8 mouse cellular contexts compared by ENCODE assay signal in genomic region chr9:98955716-98956224, GRCm38 (mm10). TPM values are rescaled to one million over a fixed set of nuclear protein-coding genes. Genes with fewer than 3 reads are reported as not detected.
DNase-seq lines count a peak whose midpoint lies in the region; ATAC-seq and TF ChIP-seq lines count a peak whose summit lies in the region.

No protein-coding gene starts in this region.

- H3K9me3 ChIP-seq in embryonic facial prominence, embryonic 11.5 days (replicated peaks; ENCODE audit: control insufficient read depth, low read length) = no peaks in the 10 kb centered on the region
- no peaks in the 10 kb centered on the region for H3K9me3 ChIP-seq in hindbrain, postnatal 0 days (ENCODE audit: low read length)
- H3K9me3 ChIP-seq in liver, embryonic 14.5 days (ENCODE audit: control insufficient read depth, low read length) = no peaks in the 10 kb centered on the region
- H3K9me3 ChIP-seq in stomach, embryonic 16.5 days (replicated peaks; ENCODE audit: control insufficient read depth, low read length) = no peaks in the 10 kb centered on the region

- peak overlapping the region; percentile 18; the same call in 1 of the 2 replicates for H3K27ac ChIP-seq in left cerebral cortex, adult 2 months
- H3K27ac ChIP-seq in embryonic facial prominence, embryonic 11.5 days (replicated peaks; ENCODE audit: low read depth, low read length) = peak overlapping the region; percentile 72
- H3K27ac ChIP-seq in hindbrain, postnatal 0 days = peak overlapping the region; percentile 12; the same call in 1 of the 2 replicates
- no peak overlapping the region for H3K27ac ChIP-seq in liver, embryonic 14.5 days
- no peak overlapping the region for H3K27ac ChIP-seq in stomach, embryonic 16.5 days (ENCODE audit: low read length)

- WGBS in embryonic facial prominence, embryonic 11.5 days = under 1% methylated on average over 51 of the region's 60 CpGs
- under 1% methylated on average over 56 of the region's 60 CpGs for WGBS in hindbrain, postnatal 0 days
- WGBS in liver, embryonic 14.5 days (ENCODE audit: insufficient replicate concordance) = under 1% methylated on average over 60 of the region's 60 CpGs
- WGBS in stomach, embryonic 16.5 days = under 1% methylated on average over 60 of the region's 60 CpGs

- intact Hi-C loops in left cerebral cortex, adult 2 months (cut with DNase I) = loop anchor here (5.0 kb wide), 1 partner anchor 917 kb away; no protein-coding TSS in a partner anchor
- intact Hi-C loops in left cerebral cortex, postnatal 14 days (cut with DNase I) = loop anchor here (5.0 to 10.0 kb wide), 2 partner anchors 341 to 917 kb away; no protein-coding TSS in a partner anchor

- ATAC-seq in embryonic facial prominence, embryonic 11.5 days (replicated peaks; ENCODE audit: insufficient number of reproducible peaks, low FRiP score, low TSS enrichment, low read depth) = no peak
- ATAC-seq in hindbrain, postnatal 0 days = 0 out of 2 replicates have a peak, but pooled peaks have one; percentile 11
- ATAC-seq in liver, embryonic 14.5 days (ENCODE audit: insufficient read depth) = no peak
- peak; percentile 19; the same call in 1 of the 2 replicates for ATAC-seq in stomach, embryonic 16.5 days (ENCODE audit: insufficient read depth, low FRiP score)

- DNase-seq in left cerebral cortex, adult 2 months (ENCODE audit: extremely low spot score in 1 of 2, low spot score in 2 of 2) = no peak
- no peak for DNase-seq in left cerebral cortex, postnatal 14 days (ENCODE audit: low spot score in 2 of 2)
- DNase-seq in embryonic facial prominence, embryonic 11.5 days (ENCODE audit: low spot score) = peak; percentile 59
- no peak for DNase-seq in hindbrain, postnatal 0 days (ENCODE audit: low spot score)
- DNase-seq in liver, embryonic 14.5 days (ENCODE audit: low read depth in 3 of 3, low spot score in 3 of 3) = no peak
- DNase-seq in natural killer cell, adult 2 months (ENCODE audit: low spot score in 2 of 2) = no peak
- DNase-seq in right cerebral cortex, postnatal 14 days = no peak

- H3K9ac ChIP-seq in embryonic facial prominence, embryonic 11.5 days (replicated peaks; ENCODE audit: low read length) = peak overlapping the region; percentile 68
- peak overlapping the region; percentile 31; the same call in 1 of the 2 replicates for H3K9ac ChIP-seq in hindbrain, postnatal 0 days (replicated peaks; ENCODE audit: low read length)
- H3K9ac ChIP-seq in liver, embryonic 14.5 days (replicated peaks) = no peak overlapping the region
- H3K9ac ChIP-seq in stomach, embryonic 16.5 days (ENCODE audit: low read length) = peak overlapping the region; percentile 14; the same call in 1 of the 2 replicates

- no peak for TF ChIP-seq EP300 in liver, embryonic 14.5 days (IDR thresholded peaks at IDR 0.05; ENCODE audit: low read depth)

- no peaks in the 10 kb centered on the region for H3K36me3 ChIP-seq in embryonic facial prominence, embryonic 11.5 days (replicated peaks; ENCODE audit: control insufficient read depth, insufficient read depth, low read depth, low read length)
- no peaks in the 10 kb centered on the region for H3K36me3 ChIP-seq in hindbrain, postnatal 0 days (ENCODE audit: insufficient read depth, low read length)
- no peaks in the 10 kb centered on the region for H3K36me3 ChIP-seq in liver, embryonic 14.5 days (replicated peaks; ENCODE audit: control insufficient read depth, insufficient read depth, low read depth)
- H3K36me3 ChIP-seq in stomach, embryonic 16.5 days (ENCODE audit: control insufficient read depth, insufficient read depth, low read length) = no peaks in the 10 kb centered on the region

- H3K27me3 ChIP-seq in embryonic facial prominence, embryonic 11.5 days (ENCODE audit: control insufficient read depth, insufficient read depth, low read length) = peaks cover 66% of the 10 kb centered on the region
- peaks cover 76% of the 10 kb centered on the region for H3K27me3 ChIP-seq in hindbrain, postnatal 0 days (ENCODE audit: insufficient read depth, low read length)
- H3K27me3 ChIP-seq in liver, embryonic 14.5 days (ENCODE audit: control insufficient read depth, insufficient read depth, low read length) = peaks cover 98% of the 10 kb centered on the region
- peaks cover 92% of the 10 kb centered on the region for H3K27me3 ChIP-seq in stomach, embryonic 16.5 days (ENCODE audit: control insufficient read depth, insufficient read depth, low read length)

- TF ChIP-seq CTCF in left cerebral cortex, adult 2 months (IDR thresholded peaks at IDR 0.05) = no peak; the same call in none of the 2 replicates
- TF ChIP-seq CTCF in hindbrain, postnatal 0 days (IDR thresholded peaks at IDR 0.05; ENCODE audit: low read depth) = no peak
- peak; percentile 14; the same call in 1 of the 2 replicates for TF ChIP-seq CTCF in liver, embryonic 14.5 days (IDR thresholded peaks at IDR 0.05; ENCODE audit: low read depth)

- H3K4me2 ChIP-seq in embryonic facial prominence, embryonic 11.5 days (ENCODE audit: low read depth, low read length) = peak overlapping the region; percentile 91
- H3K4me2 ChIP-seq in hindbrain, postnatal 0 days (ENCODE audit: low read depth, low read length) = peak overlapping the region; percentile 58
- peak overlapping the region; percentile 44 for H3K4me2 ChIP-seq in liver, embryonic 14.5 days (ENCODE audit: low read depth)
- peak overlapping the region; percentile 70 for H3K4me2 ChIP-seq in stomach, embryonic 16.5 days (ENCODE audit: low read depth, low read length)

- peaks cover 9% of the 10 kb centered on the region for H3K4me1 ChIP-seq in embryonic facial prominence, embryonic 11.5 days (ENCODE audit: control insufficient read depth, insufficient read depth, low read length)
- H3K4me1 ChIP-seq in hindbrain, postnatal 0 days (ENCODE audit: insufficient read depth, low read length) = peaks cover 13% of the 10 kb centered on the region
- no peaks in the 10 kb centered on the region for H3K4me1 ChIP-seq in liver, embryonic 14.5 days (replicated peaks; ENCODE audit: control insufficient read depth in 2 of 2, insufficient read depth in 2 of 2, low read length in 1 of 2)
- peaks cover 25% of the 10 kb centered on the region for H3K4me1 ChIP-seq in stomach, embryonic 16.5 days (ENCODE audit: control insufficient read depth, insufficient read depth, low read length)

- peak overlapping the region; percentile 44 for H3K4me3 ChIP-seq in left cerebral cortex, adult 2 months
- H3K4me3 ChIP-seq in embryonic facial prominence, embryonic 11.5 days (ENCODE audit: low read depth, low read length) = peak overlapping the region; percentile 49
- peak overlapping the region; percentile 36 for H3K4me3 ChIP-seq in hindbrain, postnatal 0 days (ENCODE audit: low read length)
- H3K4me3 ChIP-seq in liver, embryonic 14.5 days (ENCODE audit: insufficient read depth in 1 of 2, low read depth in 2 of 2, low read length in 2 of 2) = peak overlapping the region in 1 of 2 experiments; percentile 27; a peak in 2 of 4 replicates
- H3K4me3 ChIP-seq in stomach, embryonic 16.5 days (replicated peaks; ENCODE audit: low read length) = peak overlapping the region; percentile 42

RNA-seq across cellular contexts. Expression of gene Foxl2, which starts 0.7 kb away (rescaled TPM):
- total RNA-seq in left cerebral cortex, adult 2 months (2021) = under 1 TPM; 0.91 to 0.95 TPM
- 1 to 10 TPM in 1 of 2 experiments, under 1 TPM in 1; 0.86 to 1.7 TPM for total RNA-seq in left cerebral cortex, postnatal 14 days (2021)
- polyA plus RNA-seq in embryonic facial prominence, embryonic 11.5 days (2014; fragmentation: Nextera tagmentation; extraction: Ambion mirVana) = 4.4 and 4.9 TPM in 2 replicates
- 0.04 and 0.05 TPM in 2 replicates for total RNA-seq in hindbrain, postnatal 0 days (2014; rRNA removed)
- polyA plus RNA-seq in hindbrain, postnatal 0 days (2015; fragmentation: Nextera tagmentation; extraction: Ambion mirVana) = 0.28 and 0.57 TPM in 2 replicates
- not detected in 2 replicates for polyA plus RNA-seq in liver, embryonic 14.5 days (2012; rRNA removed)
- not detected in 2 replicates for polyA plus RNA-seq in liver, embryonic 14.5 days (2014; fragmentation: Nextera tagmentation; extraction: Ambion mirVana)
- polyA plus RNA-seq in stomach, embryonic 16.5 days (2015; fragmentation: Nextera tagmentation; extraction: Ambion mirVana) = not detected in 2 replicates

RNA-seq across cellular contexts. Expression of gene Faim, which starts 30.4 kb away (rescaled TPM):
- 10 to 100 TPM; 34.1 to 35.8 TPM for total RNA-seq in left cerebral cortex, adult 2 months (2021)
- 10 to 100 TPM; 29.8 to 36.6 TPM for total RNA-seq in left cerebral cortex, postnatal 14 days (2021)
- polyA plus RNA-seq in embryonic facial prominence, embryonic 11.5 days (2014; fragmentation: Nextera tagmentation; extraction: Ambion mirVana) = 68.7 and 69.7 TPM in 2 replicates
- 31.3 and 32.1 TPM in 2 replicates for total RNA-seq in hindbrain, postnatal 0 days (2014; rRNA removed)
- 116 and 123 TPM in 2 replicates for polyA plus RNA-seq in hindbrain, postnatal 0 days (2015; fragmentation: Nextera tagmentation; extraction: Ambion mirVana)
- polyA plus RNA-seq in liver, embryonic 14.5 days (2012; rRNA removed) = 1.7 and 4.0 TPM in 2 replicates
- 14.0 and 14.4 TPM in 2 replicates for polyA plus RNA-seq in liver, embryonic 14.5 days (2014; fragmentation: Nextera tagmentation; extraction: Ambion mirVana)
- polyA plus RNA-seq in stomach, embryonic 16.5 days (2015; fragmentation: Nextera tagmentation; extraction: Ambion mirVana) = 31.7 and 37.9 TPM in 2 replicates

RNA-seq across cellular contexts. Expression of gene 7420426K07Rik, which starts 52.9 kb away (rescaled TPM):
- total RNA-seq in left cerebral cortex, adult 2 months (2021) = not detected
- not detected for total RNA-seq in left cerebral cortex, postnatal 14 days (2021)
- polyA plus RNA-seq in embryonic facial prominence, embryonic 11.5 days (2014; fragmentation: Nextera tagmentation; extraction: Ambion mirVana) = not detected in 2 replicates
- not detected in 2 replicates for total RNA-seq in hindbrain, postnatal 0 days (2014; rRNA removed)
- polyA plus RNA-seq in hindbrain, postnatal 0 days (2015; fragmentation: Nextera tagmentation; extraction: Ambion mirVana) = not detected in 2 replicates
- not detected in 2 replicates for polyA plus RNA-seq in liver, embryonic 14.5 days (2012; rRNA removed)
- polyA plus RNA-seq in liver, embryonic 14.5 days (2014; fragmentation: Nextera tagmentation; extraction: Ambion mirVana) = not detected in 2 replicates
- not detected in 2 replicates for polyA plus RNA-seq in stomach, embryonic 16.5 days (2015; fragmentation: Nextera tagmentation; extraction: Ambion mirVana)

Comparison
In these comparisons a context has a peak if more than half of its experiments do, and no peak if none do; other contexts are left out.
1. H3K27ac ChIP-seq: peak in left cerebral cortex, adult 2 months (single experiment), embryonic facial prominence, embryonic 11.5 days (single experiment) and hindbrain, postnatal 0 days (single experiment); none in liver, embryonic 14.5 days (single experiment) and stomach, embryonic 16.5 days (single experiment).
2. ATAC-seq: peak in hindbrain, postnatal 0 days (single experiment) and stomach, embryonic 16.5 days (single experiment); none in embryonic facial prominence, embryonic 11.5 days (single experiment) and liver, embryonic 14.5 days (single experiment).
3. Peak in every context shown above with its lines, with median percentiles within 50 percentile points of each other: H3K4me2 ChIP-seq.